Mouse (Mus musculus): ENCODE measurements around the gene Asxl1.

The Asxl1 gene

DNA sequence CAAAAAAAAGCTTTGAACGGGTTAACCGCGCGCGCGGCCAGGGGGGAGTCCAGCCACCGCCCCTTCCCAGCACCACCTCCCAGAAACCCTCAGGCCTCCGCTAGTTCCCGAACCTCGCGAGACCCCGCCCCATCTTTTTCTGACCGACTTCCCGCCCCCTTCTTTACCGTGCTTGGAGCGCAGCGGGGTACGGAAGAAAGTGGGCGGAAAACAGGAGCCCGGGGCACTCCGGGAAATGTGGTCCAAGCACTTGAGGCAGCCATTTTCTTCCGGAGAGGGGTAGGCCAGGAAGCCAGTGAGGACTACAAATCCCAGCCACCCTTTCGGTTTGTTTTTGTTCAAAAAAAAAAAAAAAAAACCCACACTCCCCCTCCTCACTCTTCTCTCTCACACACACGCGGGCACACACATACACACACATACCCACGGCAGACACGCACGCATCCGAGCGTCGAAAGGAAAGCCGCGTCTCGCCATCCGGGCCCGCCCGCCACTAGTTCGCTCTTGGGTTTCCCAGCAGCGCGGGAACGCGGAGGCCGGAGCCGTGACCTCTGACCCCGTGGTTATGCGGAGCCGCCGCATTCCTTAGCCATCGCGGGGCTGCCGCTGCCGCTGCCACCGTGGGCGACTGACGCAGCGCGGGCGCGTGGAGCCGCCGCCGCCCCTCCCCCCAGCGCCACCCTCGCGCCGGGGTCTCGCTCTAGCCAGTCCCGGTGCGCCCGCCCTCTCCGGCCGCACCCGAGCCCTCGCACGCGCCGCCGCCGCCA lies at the start of gene Asxl1:
Asxl1 (plus strand) TSS at position 376 of the 767 bp plus-strand sequence.
- peak; percentile 98 for DNase-seq (ENCODE audit: low read depth, low spot score)

DNA sequence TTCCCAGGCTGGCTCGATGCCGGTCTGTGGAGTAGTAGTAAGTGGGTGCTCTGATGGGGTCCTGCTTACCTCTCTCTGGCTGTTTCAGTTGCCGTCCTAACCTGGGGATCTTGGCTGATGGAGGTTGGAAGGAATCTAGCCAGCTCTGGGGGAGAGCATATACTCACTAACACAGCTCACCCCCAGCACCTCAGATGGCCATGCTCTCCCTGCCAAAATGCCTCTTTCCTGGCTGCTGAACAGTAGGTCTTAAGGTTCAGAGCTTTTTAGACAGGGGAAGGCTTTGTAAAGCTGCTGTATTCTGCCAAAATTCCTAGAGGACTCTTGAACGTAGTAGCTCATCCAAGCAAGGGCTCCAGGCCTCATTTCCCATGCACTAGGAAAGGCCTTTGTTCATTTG lies 47.9 kb upstream of the Asxl1 start:
- DNase-seq (ENCODE audit: low read depth, low spot score), result no peak

DNA sequence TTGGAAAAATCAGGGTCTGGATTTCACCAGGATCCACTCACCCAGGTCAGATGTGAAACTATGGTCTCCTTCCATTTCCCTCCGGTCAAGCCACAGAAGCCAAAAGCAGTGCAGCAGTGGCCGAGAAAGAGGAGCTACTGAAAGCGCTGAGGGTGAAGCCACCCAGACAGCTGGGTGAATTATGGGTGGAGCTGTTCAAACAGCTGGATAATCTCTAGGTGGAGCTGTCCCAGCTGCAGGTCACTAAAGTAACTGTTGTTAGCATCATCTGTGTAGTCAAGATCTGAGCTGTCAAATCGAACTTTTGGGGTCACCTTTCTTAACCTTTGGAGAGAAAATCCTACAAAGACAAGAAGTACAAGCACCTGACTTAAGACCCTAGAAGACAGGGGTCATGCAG lies 47.2 kb upstream of the Asxl1 start:
- no peak for DNase-seq (ENCODE audit: low read depth, low spot score)

DNA sequence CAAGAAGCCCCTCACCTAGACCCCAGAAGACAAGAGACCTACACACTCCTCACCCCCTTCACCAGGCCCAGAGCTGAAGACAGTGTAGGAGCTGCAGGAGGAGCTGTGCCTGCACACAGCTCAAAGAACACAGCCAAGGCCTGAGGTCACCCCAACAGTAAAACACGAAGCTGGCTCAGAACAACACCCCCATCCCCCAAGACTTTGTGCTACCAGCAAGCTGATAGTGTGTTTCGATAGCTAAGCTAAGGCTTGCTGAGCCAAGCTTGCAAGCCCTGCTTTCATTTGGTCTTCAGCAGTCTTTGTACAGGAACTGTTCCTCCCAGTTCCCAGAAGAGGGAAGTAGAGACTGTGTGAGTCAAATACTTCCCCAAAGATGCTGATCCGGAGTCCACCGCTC lies 46.8 kb upstream of the Asxl1 start:
- no peak for DNase-seq (ENCODE audit: low read depth, low spot score)

DNA sequence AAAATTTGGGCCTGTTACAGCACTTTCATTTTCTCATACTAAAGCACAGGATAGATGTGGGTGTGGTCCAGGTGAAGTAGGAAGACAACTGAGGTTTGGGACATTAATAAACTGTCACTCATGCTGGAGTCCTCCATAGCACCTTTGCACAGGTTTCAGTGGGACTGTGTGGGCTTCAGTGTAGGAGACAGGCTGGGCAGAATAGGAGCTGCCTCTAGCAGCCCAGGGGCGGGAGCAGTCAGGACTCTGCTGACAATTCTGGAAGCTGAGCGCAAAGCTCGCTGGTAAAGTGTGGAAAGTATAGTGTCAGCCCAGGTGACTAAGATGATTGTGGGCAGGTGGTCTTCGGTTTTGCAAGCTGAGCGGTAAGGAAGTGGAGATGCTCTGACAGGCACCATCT lies 44.5 kb upstream of the Asxl1 start:
- DNase-seq (ENCODE audit: low read depth, low spot score), result no peak

DNA sequence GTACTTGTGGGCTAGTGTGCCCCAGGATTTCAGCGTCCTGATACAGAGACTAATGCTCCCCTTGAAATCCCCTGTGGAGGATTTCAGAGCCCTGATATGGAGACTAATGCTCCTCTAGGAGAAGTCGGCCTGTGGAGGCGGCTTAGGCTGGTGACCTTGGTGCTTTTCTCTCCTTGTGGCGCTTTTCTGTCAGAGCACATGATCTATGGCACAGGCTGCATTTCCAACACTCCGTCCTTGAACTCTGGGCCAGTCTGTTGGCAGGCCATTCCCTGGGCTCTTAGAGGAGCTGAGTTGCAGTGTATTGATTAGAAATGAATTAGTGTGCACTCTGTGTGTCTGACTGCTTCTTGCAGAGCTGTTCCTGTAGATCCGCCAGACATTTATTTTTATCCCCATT lies 40.4 kb upstream of the Asxl1 start:
- no peak for DNase-seq (ENCODE audit: low read depth, low spot score)

DNA sequence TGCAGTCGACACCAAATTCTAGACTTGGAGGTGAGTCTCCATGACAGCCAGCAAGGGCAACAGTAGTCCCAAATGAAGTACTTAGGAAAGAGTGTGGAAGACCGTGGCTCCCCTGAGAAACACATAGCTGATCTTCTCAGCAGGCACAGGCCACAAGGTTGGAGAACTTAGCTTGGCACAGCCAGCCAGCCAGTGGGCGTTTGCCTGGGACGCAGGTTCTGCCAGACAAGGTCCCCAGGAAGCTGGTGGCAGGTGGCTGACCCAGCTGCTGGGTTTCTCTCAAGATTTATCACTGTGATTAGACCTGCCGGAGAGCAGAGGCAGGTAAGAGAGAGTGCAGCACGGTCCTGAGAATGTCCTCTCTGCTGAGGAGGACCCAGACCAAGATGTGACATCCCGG lies 37.0 kb upstream of the Asxl1 start:
- DNase-seq (ENCODE audit: low read depth, low spot score), result no peak

DNA sequence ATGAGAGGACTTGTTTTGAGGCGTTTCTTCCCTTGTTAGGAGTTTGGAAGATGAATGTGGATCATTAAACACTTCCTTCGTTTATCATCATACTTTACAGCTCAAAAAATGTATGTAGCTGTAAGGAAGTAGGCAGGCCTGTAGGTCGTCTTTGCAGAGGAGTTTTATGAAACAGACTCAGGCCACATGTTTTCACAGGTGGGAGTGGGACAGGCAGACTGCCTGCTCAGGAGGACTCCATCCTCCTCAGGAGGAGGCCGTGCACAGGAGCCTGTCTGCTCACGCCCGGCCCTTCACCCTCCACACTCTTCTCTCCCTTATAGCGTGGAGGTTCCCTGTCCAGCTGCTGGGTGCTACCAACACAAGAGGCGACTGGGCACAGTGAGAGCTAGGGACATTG lies 36.5 kb upstream of the Asxl1 start:
- DNase-seq (ENCODE audit: low read depth, low spot score), result no peak

DNA sequence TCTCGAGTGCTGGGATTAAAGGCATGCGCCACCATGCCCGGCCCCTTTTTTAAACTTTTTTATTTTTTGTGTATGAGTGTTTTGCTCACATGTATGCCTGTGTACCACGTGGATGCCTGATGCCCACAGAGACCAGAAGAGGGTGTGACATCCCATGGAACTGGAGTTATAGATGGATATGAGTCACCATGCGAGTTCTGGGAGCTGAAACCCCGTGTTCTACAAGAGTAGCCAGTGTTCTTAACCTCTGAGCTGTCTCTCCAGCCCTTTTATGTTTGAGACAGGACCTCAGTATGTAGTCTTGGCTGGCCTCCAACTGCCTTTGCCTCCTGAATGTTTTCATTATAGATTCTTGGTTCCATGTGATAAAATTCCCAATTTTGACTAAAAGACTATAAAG lies 35.4 kb upstream of the Asxl1 start:
- no peak for DNase-seq (ENCODE audit: low read depth, low spot score)

DNA sequence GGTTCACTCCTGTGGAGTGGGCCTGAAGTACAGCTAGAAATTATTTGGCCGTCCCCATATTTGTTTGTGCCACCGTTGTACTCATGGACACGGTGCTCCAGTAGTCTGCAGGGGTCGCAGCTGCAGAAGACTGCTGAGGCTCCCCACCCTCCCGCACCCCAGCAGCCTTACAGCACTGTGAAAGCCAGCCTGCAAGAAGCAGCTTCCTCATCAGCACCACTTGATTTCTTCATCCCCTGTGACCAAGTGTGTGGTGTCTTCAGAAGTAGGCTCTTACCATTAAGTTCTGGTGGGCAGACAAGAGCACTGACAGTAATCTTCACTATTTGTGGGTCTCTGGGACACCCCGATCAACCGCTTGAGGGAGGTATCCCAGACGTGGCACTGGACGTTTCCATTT lies 32.7 kb upstream of the Asxl1 start:
- DNase-seq (ENCODE audit: low read depth, low spot score), result no peak

DNA sequence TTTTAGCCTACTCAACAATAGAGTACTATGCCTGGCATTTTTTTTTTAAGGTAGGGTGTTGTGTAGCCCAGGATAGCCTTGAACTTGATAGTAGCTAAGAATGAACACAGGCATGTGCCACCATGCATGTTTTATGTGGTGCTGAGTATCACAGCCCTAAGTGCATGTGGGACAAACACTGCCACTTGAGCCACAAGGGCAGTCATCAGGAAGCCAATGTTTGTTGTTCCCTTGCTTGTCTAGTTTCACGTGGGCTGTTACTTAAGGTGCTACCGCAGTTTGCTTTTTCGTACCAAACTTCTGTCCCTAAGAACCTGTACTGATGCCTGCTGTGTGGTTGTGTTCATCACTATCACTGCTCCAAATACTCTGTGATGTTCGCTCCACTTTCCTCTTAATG lies 27.2 kb upstream of the Asxl1 start:
- DNase-seq (ENCODE audit: low read depth, low spot score), result no peak

DNA sequence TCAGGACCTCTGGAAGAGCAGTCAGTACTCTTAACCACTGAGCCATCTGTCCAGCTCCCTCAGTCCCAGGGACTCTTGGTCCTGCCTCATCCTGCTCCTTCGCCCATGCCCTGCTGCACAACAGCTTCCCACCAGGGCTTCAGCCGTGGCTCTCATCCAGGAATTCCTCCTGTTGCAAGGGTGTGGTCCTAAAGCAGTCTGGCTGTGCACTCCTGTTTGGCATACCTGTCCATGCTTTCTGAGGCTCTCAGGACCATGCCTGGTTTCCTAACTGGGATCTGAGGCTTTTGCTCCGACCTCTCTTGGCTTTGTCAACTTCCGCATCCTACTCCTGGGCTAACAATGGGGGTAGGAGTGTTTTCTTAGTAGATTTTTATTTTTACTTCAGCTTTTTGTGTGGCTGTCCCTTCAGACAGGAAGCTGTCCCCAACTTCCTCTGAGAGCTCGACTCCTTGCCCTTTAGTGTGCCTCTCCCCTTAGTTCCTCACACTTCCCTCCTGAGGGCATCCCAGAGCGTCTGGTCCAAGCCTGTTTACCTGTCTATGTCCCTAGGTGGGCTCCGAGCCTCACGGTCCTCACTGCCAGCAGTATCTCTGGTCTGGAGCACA lies 26.5 kb upstream of the Asxl1 start:
- no peak for DNase-seq (ENCODE audit: low read depth, low spot score)

DNA sequence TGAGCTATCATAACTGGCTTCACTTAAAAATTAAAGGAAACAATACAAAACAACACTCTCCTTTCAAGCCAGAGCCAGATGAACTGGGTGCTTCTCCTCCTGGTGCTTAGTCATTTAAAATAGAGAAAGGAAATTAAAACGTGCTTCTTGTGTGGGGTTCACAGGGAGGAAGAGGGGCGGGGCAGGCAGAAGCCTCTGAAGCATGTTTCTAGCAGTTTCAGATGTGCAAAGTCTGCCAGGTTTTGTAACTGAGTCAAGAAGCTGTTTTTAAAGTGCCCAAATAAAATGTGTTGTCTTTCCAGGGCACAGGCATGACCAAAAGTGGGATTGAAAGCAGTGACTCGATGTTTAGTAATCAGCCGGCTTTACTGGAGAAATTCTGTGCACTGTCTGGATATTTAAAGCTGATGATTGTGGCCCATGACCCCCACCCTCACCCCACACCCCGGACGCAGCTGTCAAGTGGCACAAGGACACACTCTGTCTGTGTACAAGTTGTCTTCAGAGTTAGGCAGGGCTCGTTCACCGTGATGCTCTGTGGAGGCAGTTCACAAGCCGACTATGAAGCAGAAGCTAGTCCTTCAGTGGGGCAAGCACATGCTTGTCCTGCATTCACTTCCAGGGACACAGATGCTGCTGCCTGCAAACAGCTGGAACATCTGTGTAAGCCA lies 19.8 kb upstream of the Asxl1 start:
- no peak for DNase-seq (ENCODE audit: low read depth, low spot score)

DNA sequence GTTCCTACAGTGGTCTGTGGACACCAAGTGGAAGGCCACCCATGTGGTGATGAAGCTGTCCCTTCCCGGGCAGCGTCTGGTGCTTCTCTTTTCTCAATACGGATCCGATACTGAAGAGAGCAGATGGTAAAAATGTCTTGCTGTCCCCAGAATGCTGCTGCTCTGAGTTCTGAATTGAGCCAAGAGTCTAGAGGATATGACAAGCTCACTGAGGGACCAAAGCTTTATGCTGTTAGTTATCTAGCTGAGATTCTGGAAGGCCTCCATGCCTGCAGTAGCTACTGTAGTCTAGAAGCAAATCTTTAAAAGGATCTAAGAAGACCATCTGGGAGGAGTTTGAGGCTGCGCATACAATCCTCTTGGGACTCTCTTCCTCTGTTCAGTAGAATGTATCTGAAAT lies 13.4 kb upstream of the Asxl1 start:
- DNase-seq (ENCODE audit: low read depth, low spot score), result no peak

DNA sequence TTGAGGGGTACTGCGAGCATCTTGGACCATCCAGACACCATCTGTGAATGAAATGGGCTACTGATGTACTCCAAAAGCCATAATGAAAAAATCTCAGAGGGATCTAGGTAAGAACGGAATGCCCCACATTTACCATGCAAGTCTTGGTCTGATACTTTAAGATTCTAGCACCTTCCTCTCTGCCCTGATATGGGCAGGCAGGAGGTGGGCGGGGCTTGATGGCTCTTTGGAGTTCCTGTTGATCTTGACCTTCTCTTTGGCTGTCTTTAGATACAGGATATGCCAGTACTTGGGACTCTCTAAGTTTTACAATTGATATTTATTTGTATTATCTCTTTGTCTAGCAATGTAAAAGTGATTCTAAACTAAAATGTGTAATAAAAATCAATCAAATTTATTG lies 12.6 kb upstream of the Asxl1 start:
- no peak for DNase-seq (ENCODE audit: low read depth, low spot score)

DNA sequence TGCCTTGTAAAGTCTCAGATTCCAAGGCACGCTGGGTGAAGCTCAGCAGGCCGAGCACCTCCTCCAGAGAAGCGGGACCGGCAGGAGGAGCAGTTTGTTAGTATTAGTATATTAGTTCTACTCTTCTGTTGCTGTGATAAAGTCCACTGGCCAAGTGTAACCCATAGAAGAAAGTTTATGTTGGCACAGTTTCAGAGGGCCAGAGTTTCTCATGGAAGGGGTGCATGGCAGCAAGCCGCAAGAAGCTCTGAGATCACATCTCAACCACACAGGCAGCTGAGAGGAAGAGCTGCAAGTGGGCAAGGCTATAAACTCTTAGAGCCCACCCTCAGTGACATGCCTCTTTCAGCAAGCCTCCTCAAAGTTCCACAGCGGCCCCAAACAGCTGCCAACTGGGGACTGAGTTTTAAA lies 11.8 kb upstream of the Asxl1 start:
- DNase-seq (ENCODE audit: low read depth, low spot score), result no peak

DNA sequence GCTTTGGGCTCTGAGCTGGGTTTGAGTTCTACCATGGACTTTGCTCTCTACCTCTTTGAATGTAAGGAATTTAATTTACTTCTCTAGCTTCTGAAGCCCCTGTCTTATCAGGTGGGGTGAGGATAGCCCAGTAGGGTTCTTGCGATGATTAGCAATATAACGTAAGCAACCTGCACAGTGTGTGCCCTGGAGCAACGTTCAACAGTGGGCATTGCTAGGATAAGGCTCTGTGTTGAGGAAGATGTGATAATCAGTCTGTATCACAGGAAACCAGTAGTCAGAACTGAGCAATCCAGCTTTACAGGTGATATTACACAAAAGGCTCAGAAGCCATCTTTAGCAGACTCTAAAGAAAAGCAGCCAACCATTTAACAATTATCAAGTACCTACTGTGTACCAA lies 11.3 kb upstream of the Asxl1 start:
- DNase-seq (ENCODE audit: low read depth, low spot score), result no peak

DNA sequence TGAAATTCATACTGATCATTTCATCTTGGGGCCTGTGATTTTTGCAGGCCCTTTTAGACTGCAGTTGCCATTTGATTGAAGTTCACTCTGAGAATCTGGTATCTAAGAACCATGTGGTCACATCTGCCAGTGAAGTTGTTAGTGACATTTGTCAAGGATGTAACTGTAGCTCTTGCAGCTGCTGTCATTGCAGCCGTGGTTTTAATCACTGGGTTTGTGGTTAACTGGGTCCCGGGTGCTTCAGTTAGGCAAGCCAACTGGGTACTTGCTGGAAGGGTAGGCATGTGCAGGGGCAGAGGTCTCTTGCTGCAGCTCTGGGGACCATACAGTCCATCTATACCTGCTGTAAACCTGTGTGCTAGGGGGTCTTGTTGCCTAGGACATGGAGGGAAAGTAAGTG lies 9.5 kb upstream of the Asxl1 start:
- DNase-seq (ENCODE audit: low read depth, low spot score), result no peak

DNA sequence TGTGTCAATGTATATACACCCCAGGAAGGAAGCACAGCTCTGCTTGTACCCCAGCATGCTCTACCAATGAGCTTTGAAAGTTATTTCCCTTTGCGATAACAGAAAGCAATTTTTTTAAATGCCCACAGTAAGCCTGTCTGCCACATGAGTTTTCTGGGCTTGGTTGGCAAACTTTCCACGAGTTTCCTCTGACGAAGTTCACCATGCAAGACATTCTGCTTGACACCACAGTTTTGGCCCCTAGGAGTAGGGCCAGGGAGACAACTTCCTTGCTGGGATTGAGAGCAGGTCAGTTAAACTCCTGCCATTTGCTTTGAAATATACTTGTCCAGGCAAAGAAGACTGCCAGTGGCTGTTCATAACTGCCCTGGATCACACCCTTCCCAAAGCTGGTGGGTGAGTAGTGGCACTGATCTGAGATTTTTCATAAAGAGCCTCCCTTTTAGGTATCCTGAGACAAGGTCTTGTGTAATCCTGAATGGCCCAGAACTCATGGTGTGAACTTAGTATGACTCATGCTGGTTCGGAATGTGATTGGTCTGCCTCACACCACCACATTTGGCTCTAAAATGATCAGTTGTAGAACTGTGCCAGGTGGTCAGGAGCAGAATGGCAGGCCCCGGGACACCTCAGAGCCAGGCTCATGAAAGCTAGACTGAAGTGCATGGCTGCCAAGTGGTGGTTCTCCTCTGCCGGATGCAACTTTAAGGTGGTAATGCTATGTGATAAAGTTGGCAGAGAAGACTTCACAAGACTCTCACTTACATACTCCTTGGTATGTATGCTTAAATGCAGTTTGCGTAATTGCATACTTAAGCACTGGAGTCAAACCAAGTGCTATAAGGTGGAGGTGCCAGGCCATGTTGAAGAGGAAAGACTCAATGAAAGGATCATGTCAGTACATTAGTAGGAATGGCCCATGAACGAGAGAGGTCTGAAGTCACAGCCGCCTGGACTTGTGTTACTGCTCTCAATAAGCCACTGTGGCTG lies 7.0 kb upstream of the Asxl1 start:
- no peak for DNase-seq (ENCODE audit: low read depth, low spot score)

DNA sequence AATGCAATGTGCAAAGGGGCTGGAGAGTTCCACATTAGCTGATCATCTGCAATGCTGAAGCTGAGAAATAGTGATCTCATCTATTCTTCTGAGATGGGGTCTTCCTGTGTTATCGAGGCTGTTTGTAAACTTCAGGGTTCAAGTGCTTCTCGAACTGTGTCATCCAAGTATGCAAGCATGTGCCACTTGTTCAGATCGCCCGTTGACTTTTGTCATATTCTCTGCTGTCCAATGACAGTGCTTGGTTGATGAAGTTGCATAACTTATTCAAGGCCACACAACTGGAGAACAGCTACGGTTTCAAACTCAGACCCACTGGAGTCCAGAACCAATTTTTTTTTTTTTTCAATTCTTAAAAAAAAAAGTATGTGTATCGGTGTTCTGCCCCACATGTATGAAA lies 3.5 kb upstream of the Asxl1 start:
- DNase-seq (ENCODE audit: low read depth, low spot score), result no peak

DNA sequence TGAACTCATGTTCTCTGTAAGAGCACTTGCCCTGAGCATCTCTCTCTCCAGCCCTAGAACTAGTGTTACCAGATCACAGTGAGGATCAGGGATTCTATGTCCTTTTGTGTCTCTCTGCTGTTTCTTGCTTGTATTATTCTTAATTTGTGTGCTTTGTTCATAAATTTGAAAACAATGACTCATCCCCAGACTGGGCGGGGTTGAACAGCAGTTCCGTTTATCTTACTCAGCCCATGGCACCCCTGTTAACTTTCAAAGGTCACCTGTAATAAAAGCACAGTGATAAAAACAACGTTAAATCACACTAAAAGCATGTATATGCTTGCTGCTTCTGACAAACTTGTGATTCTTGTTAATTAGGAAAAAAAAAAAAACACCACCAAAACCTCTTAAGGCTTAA lies 3.0 kb upstream of the Asxl1 start:
- no peak for DNase-seq (ENCODE audit: low read depth, low spot score)

DNA sequence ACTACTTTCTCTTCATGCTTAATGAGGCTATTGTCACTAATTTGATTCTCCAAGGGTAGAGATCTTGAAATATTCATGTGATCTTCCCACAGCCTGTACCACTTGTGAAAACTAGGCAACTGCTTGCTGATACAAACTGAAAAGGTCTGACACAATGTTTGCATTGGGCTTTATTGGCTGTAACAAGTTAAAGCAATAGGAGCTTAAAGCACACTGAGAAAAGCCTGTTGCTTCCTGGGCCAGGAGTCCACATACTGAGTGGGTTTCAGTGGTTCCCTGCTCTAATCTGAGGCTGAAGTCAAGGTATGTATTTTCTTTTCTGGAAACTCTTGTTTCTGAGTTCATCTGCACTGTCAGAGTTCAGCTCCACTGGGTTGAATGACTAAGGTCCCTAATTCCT lies 2.4 kb upstream of the Asxl1 start:
- no peak for DNase-seq (ENCODE audit: low read depth, low spot score)
